Mouse (Mus musculus) heart, postnatal 0 days (tissue): Measurements from ENCODE around the gene Gpx5.

Source experiments
- CTCF ChIP-seq: IDR thresholded peaks from 2 replicates; pipeline ENCODE4 v1.5.1; 2016; ENCODE audit warnings: antibody characterized with exemption, control low read depth, low read depth
- EP300 ChIP-seq: IDR thresholded peaks from 2 replicates; pipeline ENCODE4 v1.6.1; 2016; ENCODE audit warnings: antibody characterized with exemption, low read depth

DNA sequence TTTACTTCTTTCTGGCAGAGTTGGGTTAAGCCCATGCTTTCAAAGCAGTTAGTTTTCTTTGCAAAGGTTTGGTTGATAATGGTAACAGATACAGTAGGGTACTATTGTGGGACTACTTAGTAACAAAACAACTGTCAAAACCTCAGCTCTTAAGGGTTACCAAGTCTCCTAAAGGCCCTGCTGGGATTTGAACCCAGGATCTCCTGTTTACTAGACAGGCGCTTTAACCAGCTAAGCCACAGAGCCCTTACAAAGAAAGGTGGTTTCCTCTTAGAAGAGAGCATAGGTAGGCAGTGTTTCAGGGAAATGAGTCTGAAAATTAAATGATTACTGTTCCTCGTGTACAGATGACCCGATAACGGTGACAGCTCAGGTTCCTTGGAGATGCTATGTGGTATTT lies 43.5 kb downstream of the Gpx5 start:
- TF ChIP-seq CTCF (no peak), EP300 (no peak)
